Mouse (Mus musculus): ENCODE measurements around the gene Sprr2a1.
"Not testable (repeated sequence)": the region's sequence is repeated elsewhere in the genome, so short reads cannot be mapped to it uniquely, and the experiment has no call there.

Sprr2a1 gene

DNA sequence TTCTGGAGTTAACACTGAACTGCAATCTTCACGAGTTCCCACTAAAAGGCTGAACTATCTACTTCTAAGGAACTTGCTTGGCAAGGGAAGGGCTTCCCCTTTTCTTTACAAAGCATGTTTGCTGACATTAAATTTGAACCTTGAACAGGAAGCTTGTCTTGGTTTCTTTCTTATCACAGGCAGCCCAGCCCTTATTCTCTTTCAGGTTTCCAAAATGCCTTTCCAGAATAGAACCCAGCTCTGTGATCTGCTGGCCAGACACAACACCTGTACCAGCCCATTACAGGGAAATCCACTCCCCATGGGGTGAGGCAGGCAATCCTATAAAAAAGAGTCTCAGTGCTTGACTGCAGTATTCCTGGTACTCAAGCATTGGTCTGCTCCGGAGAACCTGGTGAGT lies at the start of gene Sprr2a1, which contains the start of gene Sprr2a2:
Gene Sprr2a1, plus strand, starts transcription at position 231 of the 400 bp plus-strand sequence.
Gene Sprr2a2, plus strand, starts transcription at position 352 of the 400 bp plus-strand sequence.
- DNase-seq (ENCODE audit: low spot score), result not testable (repeated sequence)

DNA sequence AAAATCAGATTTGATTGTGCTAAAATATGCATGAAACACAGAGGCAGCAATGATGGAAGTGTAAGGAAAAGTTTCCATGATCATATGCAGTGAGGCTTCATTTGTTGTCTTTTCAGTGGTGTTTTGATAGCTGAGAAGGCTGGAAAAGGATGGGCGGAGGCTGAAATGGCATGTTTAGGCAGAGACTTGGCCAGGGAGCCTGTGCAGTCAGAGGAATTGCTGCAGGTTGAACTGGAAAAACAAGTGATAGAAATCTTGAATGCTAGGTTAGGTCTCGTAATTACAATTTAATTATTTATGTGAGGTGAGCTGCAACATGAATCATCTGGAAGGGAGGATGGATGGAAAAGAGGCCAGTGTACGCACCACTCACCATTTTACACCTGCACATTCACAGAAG lies 45.8 kb upstream of the Sprr2a1 start:
- DNase-seq (ENCODE audit: low spot score), result no peak

DNA sequence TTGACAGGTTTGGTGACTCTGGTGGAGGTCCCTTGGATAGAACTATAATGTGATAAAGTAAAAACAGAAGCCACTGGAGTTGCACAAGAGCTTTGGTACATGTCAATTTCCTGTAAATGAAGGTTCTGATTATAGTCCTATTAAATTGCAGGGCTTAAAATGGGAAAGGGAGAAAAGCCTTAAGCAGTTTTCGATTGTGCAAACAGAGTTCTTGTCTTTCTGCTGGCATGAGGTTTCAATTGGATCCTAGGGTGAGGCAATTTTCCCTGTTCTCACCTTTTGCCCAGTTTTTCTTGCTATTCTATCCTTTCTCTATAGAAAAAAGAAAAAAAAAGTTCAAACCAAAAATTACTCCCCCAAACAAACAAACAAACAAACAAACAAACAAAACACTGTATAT lies 38.7 kb upstream of the Sprr2a1 start:
- DNase-seq (ENCODE audit: low spot score), result no peak

- DNase-seq (ENCODE audit: low spot score), result no peak
These were observed 19.9 kb upstream of the Sprr2a1 start for GRCm38 (mm10) chr3:92195512-92196200.

DNA sequence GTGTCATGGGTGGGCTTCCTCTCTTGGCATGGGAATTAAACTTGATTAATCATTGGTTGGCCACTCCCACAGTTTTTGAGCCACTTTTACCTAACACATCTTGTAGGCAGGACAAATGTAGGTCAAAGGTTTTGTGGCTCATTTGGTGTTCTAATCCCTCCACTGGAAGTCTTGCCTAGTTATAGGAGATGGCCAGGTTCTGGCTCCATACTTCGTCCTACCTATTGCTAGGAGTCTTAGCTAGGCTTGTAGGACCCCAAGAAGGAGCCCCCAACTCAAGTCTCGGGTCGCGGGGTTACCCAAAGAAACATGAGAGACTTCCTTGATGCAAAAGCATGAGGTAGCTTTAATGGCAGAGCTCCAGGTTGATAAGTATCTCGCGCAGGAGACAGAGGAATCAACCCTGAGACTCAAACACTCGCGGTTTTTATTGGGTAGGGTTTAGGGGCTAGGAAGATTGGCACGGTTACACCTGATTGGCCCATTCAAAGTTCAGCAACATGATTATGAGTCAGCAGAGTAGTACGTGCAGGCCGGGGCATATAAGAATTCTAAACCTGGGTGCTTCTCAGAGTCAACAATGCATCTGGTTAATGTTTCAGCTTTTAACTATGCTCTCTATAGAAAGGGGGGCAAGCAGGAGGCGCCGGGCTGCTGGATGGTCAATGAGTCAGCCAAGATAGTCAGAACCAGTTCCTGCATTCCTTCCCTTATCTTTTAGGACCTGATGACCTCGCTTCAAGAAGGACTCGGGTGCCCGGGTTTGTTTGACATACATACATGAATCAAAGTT lies 4.3 kb upstream of the Sprr2a1 start:
- DNase-seq (ENCODE audit: low spot score), result not testable (repeated sequence)

DNA sequence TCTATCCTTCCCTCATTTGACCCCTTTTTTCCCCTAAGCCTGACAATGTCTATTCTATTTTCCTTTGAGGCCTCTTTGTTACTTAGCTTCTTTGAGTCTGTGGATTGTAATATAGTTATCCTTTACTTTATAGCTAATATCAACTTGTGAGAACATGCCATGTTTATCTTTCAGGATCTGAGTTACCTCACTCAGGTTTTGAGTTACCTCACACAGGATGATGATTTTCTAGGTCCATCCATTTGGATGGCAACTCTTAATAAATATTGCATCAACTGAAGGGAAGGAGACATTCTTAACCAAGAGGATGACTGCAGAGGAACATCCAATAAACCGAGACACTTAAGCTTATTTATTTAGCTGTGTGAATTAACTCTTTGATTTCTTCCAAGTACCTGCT lies 3.5 kb upstream of the Sprr2a1 start:
- DNase-seq (ENCODE audit: low spot score), result not testable (repeated sequence)

GRCm38 (mm10) chr3:92213651-92214050 lies 1.9 kb upstream of the Sprr2a1 start:
- DNase-seq (ENCODE audit: low spot score), result not testable (repeated sequence)

GRCm38 (mm10) chr3:92219031-92219430 lies 3.4 kb downstream of the Sprr2a1 start:
- not testable (repeated sequence) for DNase-seq (ENCODE audit: low spot score)

DNA sequence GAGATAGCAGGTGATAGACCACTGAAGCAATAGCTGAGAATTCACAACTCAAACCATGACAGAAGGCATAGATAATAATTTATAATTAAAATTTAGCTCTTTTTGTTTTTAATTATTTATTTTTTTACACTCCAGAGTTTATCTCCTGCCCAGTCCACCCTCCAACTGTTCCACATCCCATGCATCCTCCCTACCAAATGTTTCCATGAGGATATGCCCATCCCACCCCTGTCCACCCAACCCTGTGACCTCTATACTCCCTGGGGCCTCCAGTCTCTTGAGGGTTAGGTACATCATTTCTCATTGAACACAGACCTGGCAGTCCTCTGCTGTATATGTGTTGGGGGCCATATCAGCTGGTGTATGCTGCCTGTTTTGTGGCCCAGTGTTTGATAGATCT lies 8.1 kb downstream of the Sprr2a1 start:
- not testable (repeated sequence) for DNase-seq (ENCODE audit: low spot score)

DNA sequence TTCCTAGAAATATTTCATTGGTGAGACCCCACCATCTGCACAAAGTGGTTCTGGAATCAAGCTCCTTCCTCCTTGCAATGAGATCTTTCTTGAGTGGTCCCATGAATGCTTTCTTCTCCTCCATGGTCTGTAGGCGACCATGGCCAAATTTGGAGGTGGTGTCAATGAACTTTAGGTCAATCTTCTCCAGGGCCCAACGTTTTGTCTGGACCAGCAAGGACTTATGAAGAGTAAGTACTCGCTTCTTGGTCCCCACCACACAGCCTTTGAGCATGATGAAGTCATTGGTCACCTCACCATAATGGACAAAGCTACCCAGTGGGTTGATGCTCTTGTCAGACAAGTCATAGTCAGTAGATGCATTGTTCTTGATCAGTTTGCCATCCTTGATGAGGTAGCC lies 11.8 kb downstream of the Sprr2a1 start:
- not testable (repeated sequence) for DNase-seq (ENCODE audit: low spot score)

DNA sequence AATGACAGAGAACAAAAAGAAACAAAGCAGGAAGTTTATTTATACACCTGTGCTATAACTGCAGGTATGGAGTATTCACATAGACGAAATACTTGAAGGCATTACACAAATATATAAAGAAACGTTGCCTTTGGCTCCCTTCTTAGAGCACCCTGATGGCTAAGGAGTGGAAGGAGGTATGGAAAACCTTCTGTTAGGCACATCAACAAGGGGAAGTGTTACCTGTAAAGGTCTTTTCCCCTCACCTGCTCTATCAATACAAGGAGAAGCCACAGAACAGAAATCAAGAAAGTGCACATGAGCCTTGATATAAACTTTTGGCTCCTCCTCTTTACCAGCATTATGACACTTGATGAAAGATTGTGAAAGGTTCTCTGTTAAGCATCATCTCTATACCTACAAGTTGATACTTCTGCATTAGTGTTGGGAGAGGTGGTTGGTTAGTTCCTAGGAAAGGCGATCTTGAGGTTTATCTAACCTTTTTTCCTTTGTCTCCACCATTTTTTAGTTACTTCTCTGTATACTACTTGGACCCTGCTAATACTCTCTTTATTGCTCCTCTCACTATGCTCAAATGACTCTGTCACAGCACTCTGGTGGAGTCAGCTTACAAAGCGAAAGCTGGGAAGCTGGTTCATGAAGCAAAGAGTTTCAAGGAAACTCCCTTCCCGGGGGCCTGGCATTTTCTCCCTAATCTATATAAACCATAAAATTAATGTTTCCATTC lies 21.0 kb downstream of the Sprr2a1 start:
- not testable (repeated sequence) for DNase-seq (ENCODE audit: low spot score)

GRCm38 (mm10) chr3:92238736-92239135 lies 23.1 kb downstream of the Sprr2a1 start:
- DNase-seq (ENCODE audit: low spot score), result not testable (repeated sequence)

DNA sequence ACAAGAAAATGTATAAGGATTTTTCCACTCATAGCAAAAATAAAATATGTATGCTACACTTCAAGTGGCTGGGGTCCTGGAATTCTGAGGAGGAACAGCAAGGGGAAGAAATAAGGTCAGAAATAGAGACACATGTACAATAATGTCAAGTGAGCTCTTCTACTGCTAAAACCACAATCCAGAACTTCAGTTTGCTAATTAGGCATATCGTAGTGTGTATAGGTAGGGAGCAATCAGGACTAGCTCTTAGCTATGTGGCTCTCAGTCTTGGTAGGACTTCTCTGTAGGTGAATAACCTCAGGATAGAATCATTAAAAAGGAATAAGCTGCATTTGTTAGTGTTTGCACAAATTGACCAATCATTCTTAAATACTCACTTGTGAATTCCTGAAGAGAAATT lies 23.6 kb downstream of the Sprr2a1 start:
- DNase-seq (ENCODE audit: low spot score), result not testable (repeated sequence)

DNA sequence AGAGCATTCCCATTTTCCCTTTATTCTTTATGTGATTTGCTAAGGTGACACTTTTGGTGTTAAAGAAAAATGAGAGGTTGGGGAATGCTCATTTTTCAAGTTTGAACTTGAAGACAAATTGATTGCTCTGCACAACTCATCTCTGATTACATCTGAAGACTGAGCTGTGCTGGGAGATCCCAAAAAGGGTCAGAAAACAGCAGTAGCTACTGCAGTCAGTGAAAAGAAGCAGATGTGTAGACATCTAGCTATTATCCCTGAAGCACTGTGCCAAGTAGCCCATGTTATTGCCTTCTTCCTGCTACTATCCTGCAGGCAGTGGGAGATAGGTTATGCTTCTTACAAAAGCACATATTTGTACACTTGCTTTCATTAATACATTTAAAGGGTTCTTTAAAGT lies 29.2 kb downstream of the Sprr2a1 start:
- DNase-seq (ENCODE audit: low spot score), result not testable (repeated sequence)

DNA sequence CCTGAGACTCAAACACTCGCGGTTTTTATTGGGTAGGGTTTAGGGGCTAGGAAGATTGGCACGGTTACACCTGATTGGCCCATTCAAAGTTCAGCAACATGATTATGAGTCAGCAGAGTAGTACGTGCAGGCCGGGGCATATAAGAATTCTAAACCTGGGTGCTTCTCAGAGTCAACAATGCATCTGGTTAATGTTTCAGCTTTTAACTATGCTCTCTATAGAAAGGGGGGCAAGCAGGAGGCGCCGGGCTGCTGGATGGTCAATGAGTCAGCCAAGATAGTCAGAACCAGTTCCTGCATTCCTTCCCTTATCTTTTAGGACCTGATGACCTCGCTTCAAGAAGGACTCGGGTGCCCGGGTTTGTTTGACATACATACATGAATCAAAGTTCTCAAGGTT lies 30.6 kb downstream of the Sprr2a1 start:
- DNase-seq (ENCODE audit: low spot score), result not testable (repeated sequence)

- not testable (repeated sequence) for DNase-seq (ENCODE audit: low spot score)
These were observed 32.9 kb downstream of the Sprr2a1 start for GRCm38 (mm10) chr3:92248494-92248893.

GRCm38 (mm10) chr3:92250450-92250849 lies 34.9 kb downstream of the Sprr2a1 start:
- not testable (repeated sequence) for DNase-seq (ENCODE audit: low spot score)

- not testable (repeated sequence) for DNase-seq (ENCODE audit: low spot score)
These were observed 38.3 kb downstream of the Sprr2a1 start for GRCm38 (mm10) chr3:92253860-92254259.

DNA sequence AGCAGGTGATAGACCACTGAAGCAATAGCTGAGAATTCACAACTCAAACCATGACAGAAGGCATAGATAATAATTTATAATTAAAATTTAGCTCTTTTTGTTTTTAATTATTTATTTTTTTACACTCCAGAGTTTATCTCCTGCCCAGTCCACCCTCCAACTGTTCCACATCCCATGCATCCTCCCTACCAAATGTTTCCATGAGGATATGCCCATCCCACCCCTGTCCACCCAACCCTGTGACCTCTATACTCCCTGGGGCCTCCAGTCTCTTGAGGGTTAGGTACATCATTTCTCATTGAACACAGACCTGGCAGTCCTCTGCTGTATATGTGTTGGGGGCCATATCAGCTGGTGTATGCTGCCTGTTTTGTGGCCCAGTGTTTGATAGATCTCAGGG lies 42.9 kb downstream of the Sprr2a1 start:
- DNase-seq (ENCODE audit: low spot score), result not testable (repeated sequence)

GRCm38 (mm10) chr3:92263462-92263861 lies 47.9 kb downstream of the Sprr2a1 start:
- not testable (repeated sequence) for DNase-seq (ENCODE audit: low spot score)
